Mouse (Mus musculus) v-Abl transformed pro-B cells (cell line): ENCODE results near the gene Lrp5.

Source experiments
- in situ Hi-C, 2 experiments: fragments of 400-800 bp; cut with MboI; formaldehyde crosslinking; loops; one replicate each; pipeline ENCODE4 v1.15.1; 2025; ENCODE audit not compliant: unreplicated experiment in 2 of 2

The Lrp5 gene

GRCm38 (mm10) chr19:3686215-3686894, at the start of gene Lrp5:
Gene Lrp5, minus strand, starts transcription at chr19:3686564.
- in situ Hi-C loops = no loop called here

- in situ Hi-C loops = no loop called here
These were observed 49.6 kb upstream of the Lrp5 start for GRCm38 (mm10) chr19:3736001-3736400.

GRCm38 (mm10) chr19:3730781-3731646, 44.6 kb upstream of the Lrp5 start:
- in situ Hi-C loops = no loop called here

- in situ Hi-C loops = no loop called here
These were observed 42.5 kb upstream of the Lrp5 start for GRCm38 (mm10) chr19:3728901-3729300.

GRCm38 (mm10) chr19:3724779-3725178, 38.4 kb upstream of the Lrp5 start:
- in situ Hi-C loops = loop anchor here in 1 of 2 experiments (5.0 kb wide), 1 partner anchor 102 kb away; no protein-coding TSS in a partner anchor

- in situ Hi-C loops = loop anchor here in 1 of 2 experiments (5.0 kb wide), 1 partner anchor 102 kb away; no protein-coding TSS in a partner anchor
These were observed 37.5 kb upstream of the Lrp5 start for GRCm38 (mm10) chr19:3723904-3724303.

- in situ Hi-C loops = loop anchor here in 1 of 2 experiments (5.0 kb wide), 1 partner anchor 101 kb away; no protein-coding TSS in a partner anchor
These were observed 36.8 kb upstream of the Lrp5 start for GRCm38 (mm10) chr19:3723170-3723569.

- in situ Hi-C loops = loop anchor here in 1 of 2 experiments (5.0 to 10.0 kb wide), 3 partner anchors 67 to 425 kb away; no protein-coding TSS in a partner anchor
These were observed 33.1 kb upstream of the Lrp5 start for GRCm38 (mm10) chr19:3719362-3719891.

GRCm38 (mm10) chr19:3718481-3719361, 32.4 kb upstream of the Lrp5 start:
- in situ Hi-C loops = loop anchor here in 1 of 2 experiments (5.0 to 10.0 kb wide), 3 partner anchors 66 to 424 kb away; no protein-coding TSS in a partner anchor

- in situ Hi-C loops = loop anchor here in 1 of 2 experiments (10.0 kb wide), 2 partner anchors 320 to 420 kb away; no protein-coding TSS in a partner anchor
These were observed 28.0 kb upstream of the Lrp5 start for GRCm38 (mm10) chr19:3714381-3714780.

- in situ Hi-C loops = loop anchor here in 1 of 2 experiments (10.0 kb wide), 2 partner anchors 316 to 416 kb away; no protein-coding TSS in a partner anchor
These were observed 24.1 kb upstream of the Lrp5 start for GRCm38 (mm10) chr19:3710436-3710835.

GRCm38 (mm10) chr19:3709013-3709787, 22.8 kb upstream of the Lrp5 start:
- in situ Hi-C loops = no loop called here

GRCm38 (mm10) chr19:3708078-3709012, 22.0 kb upstream of the Lrp5 start, which contains the start of gene 1810055G02Rik:
Gene 1810055G02Rik, plus strand, starts transcription at chr19:3708293.
- in situ Hi-C loops = no loop called here

GRCm38 (mm10) chr19:3707553-3707952, 21.2 kb upstream of the Lrp5 start:
- in situ Hi-C loops = no loop called here

GRCm38 (mm10) chr19:3706258-3706657, 19.9 kb upstream of the Lrp5 start:
- in situ Hi-C loops = no loop called here

- in situ Hi-C loops = no loop called here
These were observed 16.1 kb upstream of the Lrp5 start for GRCm38 (mm10) chr19:3702460-3702859.

- in situ Hi-C loops = no loop called here
These were observed 13.4 kb upstream of the Lrp5 start for GRCm38 (mm10) chr19:3699508-3700438.
